Mouse (Mus musculus) gastrocnemius, adult 18-20 months (tissue): ENCODE measurements around the gene Gm47959. TPM values are rescaled to one million over a fixed set of nuclear protein-coding genes. Genes with fewer than 3 reads are reported as not detected.
"Not testable (repeated sequence)": the region's sequence is repeated elsewhere in the genome, so short reads cannot be mapped to it uniquely, and the experiment has no call there.

Experiments
- DNase-seq: peaks from one replicate; pipeline ENCODE4 v3.0.0; 2021; ENCODE audit warnings: low spot score
- long read RNA-seq, 2 experiments: library from polyadenylated mRNA; stranded (forward); transcript quantifications; one replicate each; pipeline ENCODE4 v2.0.0; 2021
- total RNA-seq, 2 experiments: library from RNA; stranded (reverse); gene quantifications; 2 replicates each; pipeline ENCODE4 v1.2.3; 2021

The Gm47959 gene
- not detected for total RNA-seq
- long read RNA-seq, experiment 1, result 0 reads
- long read RNA-seq, experiment 2, result 0 reads

DNA sequence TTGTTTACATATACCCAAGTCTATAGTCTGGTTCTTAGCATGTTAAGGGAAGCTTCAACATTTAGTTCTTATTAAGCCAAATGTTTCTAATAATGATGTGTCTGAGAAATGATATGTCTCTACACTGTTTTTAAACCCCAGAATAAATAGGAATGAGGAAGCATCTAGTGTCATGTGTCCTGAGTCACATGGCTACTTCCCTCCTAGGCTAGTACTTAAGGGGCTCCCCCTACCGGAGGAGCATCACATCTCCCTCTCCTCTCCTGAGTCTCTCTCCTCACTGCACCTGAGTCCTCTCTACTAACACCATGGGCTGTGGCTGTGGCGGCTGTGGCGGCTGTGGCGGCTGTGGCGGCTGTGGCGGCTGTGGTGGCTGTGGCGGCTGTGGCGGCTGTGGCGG, at the start of gene Gm47959:
Gene Gm47959, plus strand, starts transcription at position 243 of the 400 bp plus-strand sequence.
- not testable (repeated sequence) for DNase-seq

GRCm38 (mm10) chr1:82955913-82956312, 44.4 kb upstream of the Gm47959 start, which contains the start of gene Gm7544:
TSS of gene Gm7544 (minus strand) at chr1:82956013.
- not testable (repeated sequence) for DNase-seq

GRCm38 (mm10) chr1:82959870-82960385, 40.4 kb upstream of the Gm47959 start, which contains the start of gene Gm47955:
TSS of gene Gm47955 (plus strand) at chr1:82960286.
- DNase-seq, result no peak

DNA sequence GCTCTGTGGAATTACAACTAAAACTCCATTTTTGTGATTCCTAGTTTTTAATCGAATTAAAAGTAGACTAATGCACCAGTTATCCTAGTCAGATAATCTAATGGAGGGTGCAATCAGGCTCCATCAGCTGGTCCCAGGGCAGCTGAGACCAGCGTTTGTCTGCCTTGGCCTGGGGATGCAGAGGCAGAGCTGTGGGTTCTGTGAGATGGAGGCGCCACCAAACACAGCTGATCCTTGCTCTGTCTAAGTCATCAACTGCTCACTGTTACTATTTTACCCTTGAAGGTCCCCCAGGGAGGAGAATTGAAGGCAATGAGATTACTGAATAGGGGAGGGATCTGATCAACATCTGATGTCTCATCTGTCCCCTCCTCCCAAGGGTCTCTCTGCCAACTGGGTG, 33.9 kb upstream of the Gm47959 start:
- DNase-seq, result no peak

GRCm38 (mm10) chr1:82972046-82972445, 28.3 kb upstream of the Gm47959 start:
- DNase-seq, result no peak

- DNase-seq, result no peak
These were observed 27.1 kb upstream of the Gm47959 start for GRCm38 (mm10) chr1:82973244-82973643.

- no peak for DNase-seq
These were observed 26.4 kb upstream of the Gm47959 start for GRCm38 (mm10) chr1:82973901-82974300.

GRCm38 (mm10) chr1:82974342-82974741, 26.0 kb upstream of the Gm47959 start:
- DNase-seq, result no peak

- DNase-seq, result no peak
These were observed 24.6 kb upstream of the Gm47959 start for GRCm38 (mm10) chr1:82975750-82976149.

DNA sequence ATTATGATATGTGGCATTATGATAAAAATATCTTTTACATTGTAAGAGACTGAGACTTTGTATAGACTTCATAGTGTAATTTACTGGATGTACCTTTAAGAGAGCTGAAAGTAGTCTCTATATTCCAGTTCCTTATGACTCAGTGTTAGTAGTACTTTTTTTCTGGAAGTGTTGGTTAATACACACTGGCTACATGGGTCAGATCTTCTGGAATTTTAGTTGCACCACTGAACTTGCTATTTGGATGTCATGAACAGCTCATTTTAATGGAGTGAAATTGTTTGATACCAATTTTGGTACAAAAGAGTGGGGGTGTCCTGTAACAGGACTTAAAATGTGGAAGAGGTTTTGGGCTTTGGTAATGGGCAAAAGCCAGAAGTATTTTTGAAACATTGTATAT, 22.5 kb upstream of the Gm47959 start:
- no peak for DNase-seq

GRCm38 (mm10) chr1:82986738-82987137, 13.6 kb upstream of the Gm47959 start:
- DNase-seq, result no peak

DNA sequence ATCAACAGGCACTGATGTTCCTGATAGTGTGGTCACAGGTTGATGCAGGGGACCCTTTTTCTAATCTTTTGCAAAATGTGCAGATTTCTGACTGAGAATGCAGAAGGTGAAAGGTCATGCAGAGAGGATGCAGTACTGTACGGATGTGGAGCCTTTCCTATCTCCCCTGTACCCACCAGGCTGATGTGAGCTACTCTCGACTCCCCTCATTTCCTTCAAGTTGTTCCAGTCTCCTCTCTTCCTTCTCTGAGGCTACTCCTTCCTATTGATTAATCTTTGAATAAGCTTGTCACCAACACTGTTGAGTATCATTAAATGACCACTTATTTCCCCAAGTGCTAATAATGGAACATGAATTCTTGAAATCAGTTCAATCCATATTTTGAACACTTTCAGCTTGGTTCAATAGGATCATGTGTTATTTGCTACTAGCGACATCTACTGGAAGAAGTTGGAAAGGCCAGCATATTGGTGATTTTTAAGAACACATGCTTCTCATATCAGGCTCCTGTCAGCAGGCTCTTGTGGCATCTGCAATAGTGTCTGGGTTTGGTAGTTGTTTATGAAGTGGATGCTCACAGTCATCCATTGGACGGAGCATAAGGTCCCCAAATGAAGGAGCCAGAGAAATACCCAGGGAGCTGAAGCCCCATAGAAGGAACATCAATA, 12.7 kb upstream of the Gm47959 start:
- DNase-seq, result peak; percentile 50

DNA sequence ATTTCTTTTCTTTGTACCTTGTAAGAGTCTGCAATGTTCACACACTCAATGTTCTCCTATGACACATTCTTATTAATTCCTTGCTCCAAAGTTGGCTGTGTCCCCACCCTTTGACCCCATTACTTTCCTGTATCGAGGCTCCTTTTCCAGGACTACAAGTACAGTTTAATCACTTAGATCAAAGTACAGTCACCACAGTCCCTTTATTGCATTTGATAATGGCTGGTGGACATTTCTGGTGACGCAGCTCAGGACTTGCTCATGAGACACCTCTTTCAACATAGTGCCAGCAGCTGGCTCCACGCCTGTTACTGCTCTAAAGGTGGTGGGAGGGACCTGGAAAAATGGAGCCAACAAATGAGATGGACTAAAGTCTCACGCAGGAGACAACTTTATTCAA, 9.3 kb upstream of the Gm47959 start:
- DNase-seq, result no peak

- no peak for DNase-seq
These were observed 8.8 kb upstream of the Gm47959 start for GRCm38 (mm10) chr1:82991596-82991995.

- no peak for DNase-seq
These were observed 8.3 kb upstream of the Gm47959 start for GRCm38 (mm10) chr1:82992093-82992492.

DNA sequence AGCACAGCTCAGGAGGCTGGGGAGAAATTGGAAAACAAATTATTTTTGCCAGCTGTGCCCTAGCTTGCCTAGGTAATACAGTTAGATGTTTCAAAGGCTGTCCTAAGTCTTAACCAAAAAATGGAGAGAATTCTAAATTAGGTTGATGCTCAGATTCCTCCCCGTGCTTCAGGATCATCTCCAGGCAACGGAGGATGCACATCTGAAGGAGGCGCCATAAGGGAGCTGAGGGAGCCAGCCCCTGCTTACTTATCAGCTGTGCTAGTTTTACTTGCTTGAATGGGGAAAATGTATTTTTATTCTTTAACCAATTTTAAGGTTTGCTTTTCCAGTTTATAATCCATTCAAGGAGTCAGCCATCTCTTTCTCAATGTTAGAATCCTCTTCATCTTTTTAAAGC, 6.4 kb upstream of the Gm47959 start:
- no peak for DNase-seq

- DNase-seq, result no peak
These were observed 6.2 kb downstream of the Gm47959 start for GRCm38 (mm10) chr1:83006218-83007179.

DNA sequence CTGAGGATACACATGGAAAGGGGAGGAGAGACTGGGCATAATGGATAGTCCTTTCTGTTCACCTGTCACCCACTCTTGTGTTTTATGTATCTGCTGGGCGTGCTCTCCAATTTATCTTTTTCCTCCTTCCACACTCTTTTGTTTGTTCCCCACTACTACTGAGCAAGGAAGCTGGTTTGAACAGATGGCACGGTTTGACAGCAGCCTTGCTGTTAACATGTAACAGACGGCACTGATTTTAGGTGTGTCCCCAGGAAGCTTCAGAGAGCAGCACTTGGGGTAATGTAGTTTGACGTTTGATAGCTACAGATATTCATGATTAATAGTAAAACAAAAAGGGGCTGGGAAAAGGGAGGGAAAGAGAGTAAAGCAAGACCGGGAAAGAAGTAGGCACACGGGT, 7.1 kb downstream of the Gm47959 start:
- no peak for DNase-seq

DNA sequence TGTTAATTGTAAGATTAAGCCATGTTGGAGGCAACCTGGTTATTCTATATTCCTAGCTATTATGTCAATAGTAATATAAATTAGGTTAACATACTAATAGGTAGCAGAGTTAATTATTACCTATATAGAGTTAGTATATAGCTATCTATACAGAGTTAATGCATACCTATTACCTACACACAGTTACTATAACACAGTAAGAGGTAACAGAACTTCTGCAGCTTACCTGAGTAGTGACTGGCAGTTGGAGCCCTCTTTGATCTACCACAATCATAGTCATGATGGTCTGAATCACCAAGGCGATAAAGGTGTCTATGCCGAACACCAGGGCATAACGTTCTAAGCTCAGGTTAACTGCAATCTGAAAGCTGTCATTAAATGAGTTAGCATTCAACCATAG, 14.1 kb downstream of the Gm47959 start:
- no peak for DNase-seq

- no peak for DNase-seq
These were observed 15.1 kb downstream of the Gm47959 start for GRCm38 (mm10) chr1:83015329-83015879.

GRCm38 (mm10) chr1:83016556-83016955, 16.2 kb downstream of the Gm47959 start:
- no peak for DNase-seq

DNA sequence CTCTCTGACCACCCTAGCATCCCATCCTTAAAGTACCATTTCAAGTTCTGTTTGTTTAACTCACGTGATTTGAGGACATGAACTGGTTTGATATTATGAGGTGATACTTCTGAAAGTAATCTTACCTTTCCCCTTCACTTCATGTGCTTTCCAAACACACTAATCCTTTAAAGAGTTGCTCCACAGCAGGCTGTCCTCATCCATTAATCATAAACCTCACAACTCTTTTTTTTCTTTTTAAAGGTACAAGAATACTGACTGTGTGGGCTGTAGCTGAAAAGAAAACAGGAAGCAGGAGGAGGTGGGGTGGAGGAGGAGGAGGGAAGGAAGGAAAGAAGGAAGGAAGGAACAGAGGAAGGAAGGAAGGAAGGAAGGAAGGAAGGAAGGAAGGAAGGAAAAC, 31.6 kb downstream of the Gm47959 start:
- DNase-seq, result no peak
